Mouse (Mus musculus): ENCODE measurements around the gene Zfp622. TPM values are rescaled to one million over a fixed set of nuclear protein-coding genes. Genes with fewer than 3 reads are reported as not detected.

Zfp622 gene
- 35.5 and 51.3 TPM in 2 replicates for polyA plus RNA-seq (2012; ENCODE audit: low replicate concordance)

GRCm38 (mm10) chr15:25984067-25984733 lies at the start of gene Zfp622:
Gene Zfp622 (plus strand): TSS chr15:25984366.

Other genes starting within 250 kb of the Zfp622 start
- gene Retreg1, start 141.2 kb upstream of the Zfp622 start, polyA plus RNA-seq (2012; ENCODE audit: low replicate concordance): 1.6 and 2.3 TPM in 2 replicates